Mouse (Mus musculus) activated CD4-positive, CD25-positive, alpha-beta regulatory T cell (primary cell): Measurements from ENCODE around the gene Serpinb1a. TPM values are rescaled to one million over a fixed set of nuclear protein-coding genes. Genes with fewer than 3 reads are reported as not detected.

Source experiments
- polyA plus RNA-seq, 2 experiments: library from polyadenylated mRNA; unstranded; fragments of 100-300 nt; shearing (Covaris generic); gene quantifications; one replicate each; pipeline ENCODE4 v1.2.1; 2017

The Serpinb1a gene
- 1 to 10 TPM; 3.1 to 6.0 TPM for polyA plus RNA-seq

GRCm38 (mm10) chr13:32850668-32851404, at the start of gene Serpinb1a:
Gene Serpinb1a, minus strand, starts transcription at chr13:32851185.

GRCm38 (mm10) chr13:32898111-32898510, 47.1 kb upstream of the Serpinb1a start, which contains the start of gene Serpinb1c:
Gene Serpinb1c, minus strand, starts transcription at chr13:32898211.

GRCm38 (mm10) chr13:32802259-32803081, 48.5 kb downstream of the Serpinb1a start, which contains the start of gene D930007J09Rik:
Gene D930007J09Rik, minus strand, starts transcription at chr13:32802849.

GRCm38 (mm10) chr13:32801693-32802221, 49.2 kb downstream of the Serpinb1a start, which contains the start of gene Wrnip1:
Gene Wrnip1, plus strand, starts transcription at chr13:32802038.

Other genes with a start within 250 kb of the Serpinb1a start
- under 1 TPM in 1 of 2 experiments, not detected in 1; 0.21 TPM for gene Mylk4, start 67.2 kb downstream of the Serpinb1a start, polyA plus RNA-seq
- gene Wrnip1, start 49.1 kb downstream of the Serpinb1a start, polyA plus RNA-seq: 10 to 100 TPM; 45.9 to 81.8 TPM
- gene D930007J09Rik, start 48.3 kb downstream of the Serpinb1a start, polyA plus RNA-seq: 1 to 10 TPM in 1 of 2 experiments, not detected in 1; 1.9 TPM
- gene Serpinb1c, start 47.0 kb upstream of the Serpinb1a start, polyA plus RNA-seq: not detected
- gene Serpinb6b, start 114.0 kb upstream of the Serpinb1a start, polyA plus RNA-seq: 10 to 100 TPM; 15.8 to 20.9 TPM
- gene Serpinb9, start 152.1 kb upstream of the Serpinb1a start, polyA plus RNA-seq: 10 to 100 TPM; 19.9 TPM
- not detected for gene Serpinb9b, start 176.2 kb upstream of the Serpinb1a start, polyA plus RNA-seq
- gene Serpinb1b, start 227.4 kb upstream of the Serpinb1a start, polyA plus RNA-seq: not detected